Mouse (Mus musculus) neural tube, embryonic 11.5 days (tissue): ENCODE results near the gene Gm48551. TPM values are rescaled to one million over a fixed set of nuclear protein-coding genes. Genes with fewer than 3 reads are reported as not detected.

Experiments
- ATAC-seq: fragments of 200-750 bp; cut with Nextera tagmentation; 2 replicates; pipeline ENCODE4 v1.8.0; 2017; ENCODE audit warnings: moderate number of reproducible peaks, mild to moderate bottlenecking, moderate TSS enrichment, moderate library complexity; ENCODE audit not compliant: insufficient read depth, low FRiP score, low TSS enrichment
- DNase-seq: peaks from one replicate; pipeline ENCODE4 v3.0.0-alpha.2; 2015; ENCODE audit warnings: low spot score
- H3K27ac ChIP-seq: fragments of 300-500 bp; sonication (generic); 2 replicates; pipeline ENCODE4 v1.5.1; 2014; ENCODE audit warnings: low read depth, mild to moderate bottlenecking, low read length
- H3K27me3 ChIP-seq: fragments of 300-500 bp; sonication (generic); 2 replicates; pipeline ENCODE4 v1.6.1; 2014; ENCODE audit warnings: mild to moderate bottlenecking, low read length, mixed read lengths; ENCODE audit not compliant: control insufficient read depth, insufficient read depth
- H3K36me3 ChIP-seq: fragments of 300-500 bp; sonication (generic); 2 replicates; pipeline ENCODE4 v1.6.1; 2014; ENCODE audit warnings: mild to moderate bottlenecking, low read length, moderate library complexity, mixed read lengths; ENCODE audit not compliant: control insufficient read depth, insufficient read depth
- H3K4me1 ChIP-seq: fragments of 300-500 bp; sonication (generic); 2 replicates; pipeline ENCODE4 v1.6.1; 2014; ENCODE audit warnings: low read length, mixed read lengths; ENCODE audit not compliant: control insufficient read depth, insufficient read depth
- H3K4me2 ChIP-seq: fragments of 300-500 bp; sonication (generic); 2 replicates; pipeline ENCODE4 v1.6.1; 2014; ENCODE audit warnings: low read depth, mild to moderate bottlenecking, moderate library complexity
- H3K4me3 ChIP-seq: fragments of 300-500 bp; sonication (generic); 2 replicates; pipeline ENCODE4 v1.5.1; 2014; ENCODE audit warnings: low read depth, low read length
- H3K9ac ChIP-seq: fragments of 300-500 bp; sonication (generic); 2 replicates; pipeline ENCODE4 v1.6.1; 2014; ENCODE audit warnings: mild to moderate bottlenecking, low read length
- H3K9me3 ChIP-seq: fragments of 300-500 bp; sonication (generic); 2 replicates; pipeline ENCODE4 v1.6.1; 2016; ENCODE audit warnings: low read length; ENCODE audit not compliant: control insufficient read depth
- WGBS: fragments of 180-500 bp; shearing (Covaris S2); extraction: QIAGEN DNeasy Blood & Tissue Kit; methylation state at CpG from one replicate; pipeline ENCODE4 v1.1.7; 2014; 5-methylcytosine and 5-hydroxymethylcytosine counted together
- polyA plus RNA-seq: library from polyadenylated mRNA; unstranded; fragments of >200 nt; fragmentation: Nextera tagmentation; extraction: Ambion mirVana; gene quantifications from 2 replicates; pipeline ENCODE4 v1.2.1, GENCODE M21; 2014

Gene Gm48551
- polyA plus RNA-seq, 1 experiment from 2014 or later = 1.7 TPM

DNA sequence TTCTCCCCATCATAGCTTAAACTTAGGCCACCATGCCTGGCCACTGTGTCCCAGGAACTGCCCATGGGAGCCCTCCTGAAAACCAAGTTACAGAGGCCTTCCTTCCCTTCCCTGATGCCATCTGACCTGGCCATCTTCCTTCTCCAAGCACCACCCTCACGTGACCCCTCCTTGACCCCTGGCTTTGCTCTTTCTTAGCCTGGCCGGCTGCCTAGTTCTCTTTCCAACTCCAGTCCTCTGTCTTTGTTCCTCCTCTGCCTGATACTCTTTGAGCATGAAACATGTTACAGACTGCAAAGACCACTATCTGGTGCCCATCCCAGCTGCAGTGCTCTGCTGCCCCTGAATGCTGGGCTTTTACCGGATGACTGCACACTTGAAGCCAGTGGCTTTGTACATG, 5.1 kb downstream of the Gm48551 start:
- 64% methylated on average over 3 of the region's 3 CpGs for WGBS
- Histone ChIP-seq H3K4me1 (peaks cover 19% of the 10 kb centered on the region), H3K9ac (peak overlapping the region; percentile 5; the same call in 1 of the 2 replicates), H3K4me3 (no peak overlapping the region), H3K27ac (no peak overlapping the region), H3K4me2 (no peak overlapping the region), H3K27me3 (no peaks in the 10 kb centered on the region), H3K36me3 (peaks cover 18% of the 10 kb centered on the region), H3K9me3 (no peaks in the 10 kb centered on the region)
- DNase-seq (no peak), ATAC-seq (0 out of 2 replicates have a peak, but pooled peaks have one; percentile 11)

DNA sequence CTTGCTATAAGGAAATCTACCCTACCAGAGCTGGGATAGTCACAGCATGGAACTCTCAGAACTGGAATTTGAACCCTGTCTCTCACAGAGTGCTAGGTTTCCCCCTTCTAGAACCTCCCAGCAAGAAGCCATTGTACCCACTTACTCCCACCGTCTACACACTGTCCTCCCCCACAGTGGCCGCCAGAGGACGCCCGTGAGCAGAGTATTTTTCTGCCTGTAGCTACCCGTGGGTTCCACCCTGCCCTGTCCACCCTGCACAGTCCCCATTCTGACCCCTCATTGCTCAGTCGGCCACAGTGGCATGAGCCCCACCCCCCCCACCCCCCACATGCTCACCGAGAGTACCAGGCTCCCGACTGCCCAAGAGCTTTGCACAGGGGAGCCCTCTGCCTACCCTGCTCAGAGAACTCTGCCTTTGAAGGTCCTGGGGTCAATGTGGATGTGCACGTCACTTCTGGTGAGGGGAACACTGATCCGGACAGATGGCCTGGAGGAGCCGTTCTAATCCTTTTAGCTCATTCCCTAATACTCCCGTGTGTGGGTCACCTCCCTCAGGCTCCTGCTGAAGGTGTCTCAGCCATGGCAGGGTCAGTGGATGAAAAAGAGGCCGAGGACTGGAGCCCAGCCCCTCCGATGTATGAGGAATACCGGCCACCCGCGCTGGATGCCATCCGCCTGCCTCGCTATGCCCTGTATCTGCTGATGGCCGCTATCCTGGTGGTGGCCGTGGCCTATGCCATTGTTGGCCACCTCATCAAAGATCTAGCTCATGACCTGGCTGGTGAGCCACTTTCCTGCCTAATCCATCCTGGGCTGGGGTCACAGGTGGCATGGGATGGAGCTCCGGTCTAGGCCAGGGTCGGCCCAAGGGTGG, 5.8 kb downstream of the Gm48551 start:
- Histone ChIP-seq H3K9ac (peak overlapping the region; percentile 5; the same call in 1 of the 2 replicates), H3K27ac (no peak overlapping the region), H3K27me3 (no peaks in the 10 kb centered on the region), H3K36me3 (peaks cover 18% of the 10 kb centered on the region), H3K4me1 (peaks cover 16% of the 10 kb centered on the region), H3K4me2 (no peak overlapping the region), H3K9me3 (no peaks in the 10 kb centered on the region), H3K4me3 (no peak overlapping the region)
- DNase-seq (peak; percentile 71), ATAC-seq (peak; percentile 38; the same call in 1 of the 2 replicates)
- 63% methylated on average over 23 of the region's 23 CpGs for WGBS

DNA sequence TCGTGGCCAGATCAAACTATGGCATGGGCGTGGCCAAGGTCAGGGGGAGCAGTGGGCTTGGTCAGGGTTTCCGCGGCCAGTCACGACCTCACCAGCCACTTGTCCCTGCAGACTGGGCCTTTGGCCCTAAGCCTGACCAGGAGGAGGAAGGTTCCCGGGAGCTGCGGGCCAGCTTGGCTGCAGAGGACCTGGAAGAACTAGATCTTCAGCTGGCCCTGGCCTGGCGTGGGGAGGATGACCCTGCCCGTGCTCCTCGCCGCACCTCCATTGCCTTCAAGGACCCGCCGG, 6.4 kb downstream of the Gm48551 start:
- Histone ChIP-seq H3K9me3 (no peaks in the 10 kb centered on the region), H3K27ac (no peak overlapping the region), H3K36me3 (peaks cover 18% of the 10 kb centered on the region), H3K27me3 (no peaks in the 10 kb centered on the region), H3K9ac (no peak overlapping the region), H3K4me1 (peaks cover 11% of the 10 kb centered on the region; the same call in 1 of the 2 replicates), H3K4me3 (no peak overlapping the region), H3K4me2 (no peak overlapping the region)
- DNase-seq (no peak), ATAC-seq (no peak)
- 92% methylated on average over 13 of the region's 13 CpGs for WGBS

DNA sequence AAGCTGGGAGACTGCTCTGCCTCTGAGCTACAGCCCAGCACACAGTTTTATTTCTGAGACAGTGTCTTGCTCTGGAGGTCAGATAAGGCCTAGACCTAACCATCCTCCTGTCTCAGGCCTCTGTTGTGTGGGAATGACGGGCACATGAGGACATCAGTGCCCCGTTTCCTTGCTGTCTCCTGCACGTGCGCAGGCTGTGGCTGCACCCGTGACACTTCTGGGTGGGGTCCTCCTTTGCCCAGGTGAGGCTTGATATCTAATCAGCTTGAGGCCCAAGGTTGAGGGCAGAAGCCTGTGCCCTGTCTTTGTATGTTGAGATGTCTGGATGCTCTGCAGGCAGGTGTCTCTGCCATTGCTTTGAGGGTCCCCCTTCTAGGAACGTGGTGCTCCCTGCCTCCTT, 8.0 kb downstream of the Gm48551 start:
- Histone ChIP-seq H3K27me3 (no peaks in the 10 kb centered on the region), H3K4me1 (peaks cover 12% of the 10 kb centered on the region), H3K9ac (no peak overlapping the region), H3K27ac (no peak overlapping the region), H3K4me3 (no peak overlapping the region), H3K4me2 (no peak overlapping the region), H3K9me3 (no peaks in the 10 kb centered on the region), H3K36me3 (peaks cover 8% of the 10 kb centered on the region; the same call in 1 of the 2 replicates)
- DNase-seq (no peak), ATAC-seq (no peak)
- 88% methylated on average over 6 of the region's 6 CpGs for WGBS

DNA sequence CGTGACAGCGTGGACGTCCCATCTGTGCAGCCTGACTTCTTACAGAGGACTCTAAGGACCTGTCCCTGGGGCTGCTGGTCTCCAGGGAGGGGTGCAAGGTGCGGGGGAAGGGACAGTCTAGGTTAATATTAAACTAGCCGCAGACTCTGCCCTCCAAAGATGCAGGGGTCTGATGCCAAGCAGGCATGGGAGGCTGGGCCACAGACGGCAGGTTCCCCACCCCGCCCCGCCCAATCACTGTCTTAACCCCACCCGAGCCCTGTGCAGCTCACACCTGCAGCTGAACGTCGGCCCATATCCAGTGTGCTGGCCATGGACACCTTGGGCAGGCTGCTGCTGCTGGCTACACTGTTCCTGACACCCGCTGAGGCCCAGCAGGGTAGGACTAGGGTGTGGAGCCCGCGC, 8.5 kb downstream of the Gm48551 start, which contains the start of gene Smim24:
Smim24 (plus strand) TSS at position 271 of the 405 bp plus-strand sequence.
- peak within 1 kb of the TSS; percentile 22 for H3K4me2 ChIP-seq
- no peak for ATAC-seq
- no peak within 1 kb of the TSS for H3K27ac ChIP-seq

DNA sequence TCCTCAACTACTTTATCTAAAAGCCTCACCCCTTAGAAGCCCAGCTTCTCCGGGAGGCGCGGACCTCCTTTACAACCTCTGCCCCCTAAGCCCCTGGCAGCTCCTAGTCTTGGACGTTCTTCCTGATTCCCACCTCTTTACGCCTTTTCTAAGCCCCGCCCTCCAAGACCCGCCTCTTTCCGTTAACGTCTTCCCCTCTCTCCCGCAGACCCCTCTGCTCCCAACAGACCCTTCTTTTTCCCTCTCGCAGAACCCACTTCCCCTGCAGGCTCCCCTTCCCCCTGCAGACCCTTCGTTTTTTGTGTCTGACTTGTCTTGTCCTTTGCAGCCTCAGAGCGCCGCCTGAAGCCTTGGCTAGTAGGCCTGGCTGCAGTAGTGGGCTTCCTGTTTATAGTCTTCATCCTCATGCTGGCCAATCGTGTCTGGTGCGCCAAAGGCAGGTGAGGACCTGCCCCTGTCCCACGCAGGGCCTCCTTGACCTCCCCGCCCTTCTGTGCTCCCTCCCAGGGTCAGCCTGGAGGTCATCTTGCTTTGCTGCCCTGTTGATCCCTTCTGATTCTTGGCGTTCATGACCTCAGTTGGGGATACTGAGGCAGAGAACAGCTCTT, 9.3 kb downstream of the Gm48551 start:
- no peak overlapping the region for H3K27ac ChIP-seq
- DNase-seq = no peak

More for the DNA sequence above, 8.5 kb downstream of the Gm48551 start, which contains the start of gene Smim24:
- Histone ChIP-seq H3K4me1 (peaks cover 12% of the 10 kb centered on the region), H3K36me3 (peaks cover 3% of the 10 kb centered on the region; the same call in 1 of the 2 replicates), H3K4me3 (peak within 1 kb of the TSS; percentile 9; the same call in 1 of the 2 replicates), H3K9me3 (no peaks in the 10 kb centered on the region), H3K27me3 (no peaks in the 10 kb centered on the region), H3K9ac (0 out of 2 replicates have a peak within 1 kb of the TSS, but pooled peaks have one; percentile 37)
- no peak for DNase-seq
- WGBS = 58% methylated on average over 14 of the region's 14 CpGs

DNA sequence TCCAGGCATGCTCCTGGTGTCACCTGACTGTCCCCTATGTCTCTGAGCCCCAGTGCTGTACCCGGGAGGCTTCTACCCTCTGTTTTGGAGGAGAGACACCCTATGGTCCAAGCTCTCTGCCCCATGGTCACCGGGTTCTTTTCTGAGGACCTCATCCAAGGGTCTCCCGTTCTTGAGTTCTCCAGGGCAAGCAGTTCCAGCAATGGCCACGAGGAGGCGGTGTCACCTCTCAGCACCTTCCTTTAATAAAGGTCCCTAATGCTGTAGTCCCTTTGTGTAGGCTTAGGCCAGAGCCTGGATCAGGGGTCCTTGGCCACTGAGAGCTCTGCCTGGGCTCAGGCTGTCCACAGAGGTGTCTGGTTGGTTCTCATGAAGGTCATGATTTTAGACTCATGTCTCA, 10.9 kb downstream of the Gm48551 start:
- ATAC-seq (no peak), DNase-seq (peak; percentile 87)
- WGBS = 19% methylated on average over 5 of the region's 5 CpGs
- Histone ChIP-seq H3K9ac (no peak overlapping the region), H3K4me1 (peaks cover 10% of the 10 kb centered on the region), H3K4me2 (no peak overlapping the region), H3K4me3 (no peak overlapping the region), H3K9me3 (no peaks in the 10 kb centered on the region), H3K36me3 (no peaks in the 10 kb centered on the region), H3K27ac (no peak overlapping the region), H3K27me3 (0 out of 2 replicates have a peak, but pooled peaks cover under 1% of the 10 kb centered on the region)

More for the DNA sequence above, 9.3 kb downstream of the Gm48551 start:
- ATAC-seq = no peak
- peaks cover 12% of the 10 kb centered on the region for H3K4me1 ChIP-seq
- H3K9me3 ChIP-seq = no peaks in the 10 kb centered on the region
- H3K4me3 ChIP-seq = peak overlapping the region; percentile 9; the same call in 1 of the 2 replicates
- 0 out of 2 replicates have a peak overlapping the region, but pooled peaks have one; percentile 37 for H3K9ac ChIP-seq
- 10% methylated on average over 19 of the region's 19 CpGs for WGBS
- H3K27me3 ChIP-seq = no peaks in the 10 kb centered on the region
- H3K36me3 ChIP-seq = no peaks in the 10 kb centered on the region
- peak overlapping the region; percentile 22 for H3K4me2 ChIP-seq

DNA sequence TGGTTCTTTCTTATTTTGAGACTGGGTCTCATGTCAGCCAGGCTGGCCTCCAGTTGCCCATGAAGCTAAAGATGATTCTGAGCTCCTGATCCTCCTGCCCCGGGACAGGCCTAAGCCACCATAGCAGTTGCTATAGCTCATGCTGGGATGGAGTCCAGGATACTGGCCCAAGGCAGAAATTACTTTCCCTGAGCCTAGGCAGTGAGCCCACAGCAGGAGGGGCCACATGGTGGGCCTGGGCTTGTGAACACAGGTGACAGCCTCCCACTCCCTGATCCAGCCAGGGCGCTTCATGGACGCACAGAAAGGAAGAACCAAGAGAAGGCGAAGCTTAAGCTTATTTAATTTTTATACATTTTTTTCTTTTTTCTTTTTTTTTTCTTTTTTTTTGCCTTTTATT, 11.6 kb downstream of the Gm48551 start:
- 0 out of 2 replicates have a peak, but pooled peaks cover 5% of the 10 kb centered on the region for H3K27me3 ChIP-seq
- DNase-seq = no peak
- no peak overlapping the region for H3K9ac ChIP-seq
- no peak overlapping the region for H3K4me3 ChIP-seq
- peaks cover 17% of the 10 kb centered on the region for H3K4me1 ChIP-seq
- H3K9me3 ChIP-seq = no peaks in the 10 kb centered on the region
- ATAC-seq = no peak
- H3K27ac ChIP-seq = no peak overlapping the region
- no peaks in the 10 kb centered on the region for H3K36me3 ChIP-seq
- WGBS = 82% methylated on average over 4 of the region's 4 CpGs
- H3K4me2 ChIP-seq = no peak overlapping the region
